Mouse (Mus musculus): ENCODE measurements at regions not wholly inside any gene's neighbourhood (a gene's known extent, or its start where the extent isn't known, plus 50 kb on each side); places are given as distances from the start of the nearest gene placed in this dataset.

DNA sequence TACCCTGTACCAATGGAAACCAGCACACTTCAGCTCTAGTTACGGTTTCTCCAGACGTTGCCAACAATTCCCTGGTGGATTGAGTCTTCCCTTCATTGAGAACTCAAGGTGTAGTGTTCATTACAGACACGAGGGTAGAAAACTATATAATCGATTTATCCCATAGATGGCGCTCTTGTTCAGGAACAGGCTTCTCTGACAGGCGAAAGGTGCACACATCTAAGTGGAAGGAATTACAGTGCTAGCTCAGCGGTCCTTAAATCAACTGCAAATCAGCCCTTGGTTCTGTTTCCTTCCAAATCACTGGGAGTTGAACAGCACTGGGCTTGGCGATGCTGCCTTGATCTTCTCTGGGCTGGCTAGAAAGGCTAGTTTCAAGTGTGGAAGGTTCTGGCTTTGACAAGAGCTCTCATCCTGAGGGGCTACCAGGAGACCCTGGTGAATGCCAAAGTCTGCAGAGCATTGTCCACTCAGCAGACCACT is 161.1 kb downstream of the March11 start:
- peaks cover 2% of the 10 kb centered on the region; the same call in 1 of the 2 replicates for H3K4me1 ChIP-seq (replicated peaks)
- H3K27me3 ChIP-seq = no peaks in the 10 kb centered on the region
- H3K9me3 ChIP-seq (replicated peaks) = no peaks in the 10 kb centered on the region
- peak; percentile 43; the same call in 1 of the 2 replicates for ATAC-seq (replicated peaks; ENCODE audit: insufficient number of reproducible peaks, insufficient read depth, low FRiP score, low read depth)
- no peak overlapping the region for H3K27ac ChIP-seq
- no peak overlapping the region for H3K4me2 ChIP-seq
- no peak overlapping the region for H3K9ac ChIP-seq
- 8% methylated on average over 8 of the region's 8 CpGs for WGBS
- H3K4me3 ChIP-seq = no peak overlapping the region
- no peaks in the 10 kb centered on the region for H3K36me3 ChIP-seq

DNA sequence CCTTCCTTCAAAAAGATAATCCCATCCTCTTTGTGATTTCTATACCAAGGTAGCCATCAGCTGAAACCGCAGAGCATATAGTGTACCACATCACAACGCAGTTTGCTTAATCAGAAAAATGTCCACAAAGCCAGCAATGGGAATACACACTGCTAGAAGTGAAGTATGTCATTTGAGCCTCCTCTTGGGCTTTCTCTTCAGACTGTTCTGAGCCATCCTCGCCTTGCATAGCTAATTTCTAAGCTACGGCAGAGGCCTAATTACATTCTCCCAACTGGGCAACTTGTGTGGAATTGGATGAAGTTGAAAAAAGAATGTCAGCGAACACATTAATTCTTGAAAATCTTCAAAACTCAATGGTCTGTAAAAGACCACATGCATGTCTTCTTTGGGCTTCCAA is 178.5 kb downstream of the March11 start:
- Histone ChIP-seq H3K4me1 (replicated peaks) (no peaks in the 10 kb centered on the region), H3K9ac (no peak overlapping the region), H3K27ac (no peak overlapping the region), H3K4me3 (no peak overlapping the region), H3K27me3 (no peaks in the 10 kb centered on the region), H3K36me3 (no peaks in the 10 kb centered on the region), H3K9me3 (replicated peaks) (no peaks in the 10 kb centered on the region), H3K4me2 (no peak overlapping the region)
- ATAC-seq (replicated peaks; ENCODE audit: insufficient number of reproducible peaks, insufficient read depth, low FRiP score, low read depth) = no peak
- 77% methylated on average over 5 of the region's 5 CpGs for whole genome bisulfite sequencing
